Comparison of ENCODE assay signal across 26 mouse cellular contexts in the genomic region with DNA sequence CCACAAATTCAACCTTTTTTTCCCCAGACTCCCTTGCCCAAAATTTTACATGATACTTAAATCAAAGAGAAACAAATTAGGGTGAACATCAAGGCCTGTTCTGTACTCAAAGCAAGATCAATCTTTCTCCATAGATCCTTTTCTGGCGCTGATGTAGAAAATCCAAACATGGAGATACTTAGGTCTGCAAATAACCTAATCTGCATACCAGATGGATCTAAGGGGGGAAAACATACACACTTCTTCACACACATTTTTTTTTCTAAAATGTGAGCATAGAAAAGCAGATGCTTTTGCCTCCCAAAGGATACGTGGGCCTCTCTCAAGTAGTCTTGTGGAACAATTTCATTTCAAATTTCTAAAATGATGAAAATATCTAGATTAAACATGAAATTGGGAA.
"Had no signal": no experiment of that assay in that cellular context is flagged by ENCODE, and none has a peak within 500 bp of the region (broad histone marks: within the 10 kb centered on the region; RNA-seq: fewer than 3 reads in every experiment).

No protein-coding gene starts in this region.

- H3K4me1 ChIP-seq: heart, embryonic 12.5 days; hindbrain, embryonic 10.5 days; hindbrain, embryonic 12.5 days; intestine, embryonic 15.5 days; limb, embryonic 10.5 days; limb, embryonic 12.5 days; liver, embryonic 13.5 days; liver, embryonic 15.5 days had no signal

- H3K27me3 ChIP-seq: heart, embryonic 12.5 days; hindbrain, embryonic 12.5 days; intestine, embryonic 15.5 days; limb, embryonic 12.5 days; liver, embryonic 13.5 days; liver, embryonic 15.5 days had no signal

- H3K9ac ChIP-seq: heart, embryonic 12.5 days; hindbrain, embryonic 12.5 days; hindbrain, embryonic 14.5 days; intestine, embryonic 15.5 days; limb, embryonic 12.5 days; liver, embryonic 13.5 days; liver, embryonic 15.5 days had no signal

- ATAC-seq: hindbrain, embryonic 16.5 days; inflammation-experienced regulatory T-cells, adult 6 months; intestine, embryonic 15.5 days; intestine, postnatal 0 days had no signal

- H3K36me3 ChIP-seq: heart, embryonic 12.5 days; hindbrain, embryonic 10.5 days; hindbrain, embryonic 12.5 days; intestine, embryonic 15.5 days; limb, embryonic 10.5 days; limb, embryonic 12.5 days; liver, embryonic 13.5 days; liver, embryonic 15.5 days had no signal

- H3K4me2 ChIP-seq: heart, embryonic 12.5 days; hindbrain, embryonic 12.5 days; hindbrain, embryonic 14.5 days; intestine, embryonic 15.5 days; limb, embryonic 12.5 days; liver, embryonic 11.5 days; liver, embryonic 13.5 days; liver, embryonic 15.5 days had no signal

- H3K27ac ChIP-seq: heart, adult 2 months; hindbrain, embryonic 10.5 days; hindbrain, embryonic 12.5 days; hindbrain, embryonic 14.5 days; intestine, embryonic 15.5 days; limb, embryonic 10.5 days; limb, embryonic 12.5 days; liver, embryonic 13.5 days; liver, embryonic 15.5 days had no signal

- H3K4me3 ChIP-seq: heart, adult 2 months; heart, embryonic 12.5 days; hindbrain, embryonic 10.5 days; hindbrain, embryonic 12.5 days; intestine, embryonic 15.5 days; left cerebral cortex, adult 2 months; limb, embryonic 10.5 days; limb, embryonic 12.5 days; liver, embryonic 13.5 days; liver, embryonic 15.5 days had no signal

- H3K9me3 ChIP-seq: heart, embryonic 12.5 days; hindbrain, embryonic 10.5 days; hindbrain, embryonic 12.5 days; intestine, embryonic 15.5 days; limb, embryonic 10.5 days; limb, embryonic 12.5 days; liver, embryonic 13.5 days; liver, embryonic 15.5 days had no signal

- DNase-seq: gastrocnemius, postnatal 14 days; gastrocnemius, postnatal 36 days; heart, adult 11 months; heart, adult 2 months; heart, postnatal 10 days; heart, postnatal 4 days; kidney, adult 18-20 months; kidney, adult 8-10 months; kidney, postnatal 10 days; kidney, postnatal 25 days; kidney, postnatal 4 days; liver; liver, embryonic 13.5 days had no signal
